Mouse (Mus musculus) C2C12 (cell line): ENCODE results near the gene 4921517D22Rik. TPM values are rescaled to one million over a fixed set of nuclear protein-coding genes. Genes with fewer than 3 reads are reported as not detected.

Experiments
- H3K27me3 ChIP-seq: one replicate; pipeline ENCODE4 v1.6.1; 2011; ENCODE audit not compliant: control insufficient read depth, insufficient read depth, insufficient read length
- H3K36me3 ChIP-seq: one replicate; pipeline ENCODE4 v1.6.1; 2011; ENCODE audit not compliant: control insufficient read depth, insufficient read depth
- H3K4me3 ChIP-seq: one replicate; pipeline ENCODE4 v1.5.1; 2011; ENCODE audit warnings: mild to moderate bottlenecking, control low read depth; ENCODE audit not compliant: poor library complexity, insufficient read depth, severe bottlenecking
- H3K79me2 ChIP-seq: one replicate; pipeline ENCODE4 v1.6.1; 2011; ENCODE audit not compliant: control insufficient read depth, insufficient read depth
- H3K79me3 ChIP-seq: one replicate; pipeline ENCODE4 v1.6.1; 2011; ENCODE audit warnings: low read depth, control low read depth
- H3ac ChIP-seq: one replicate; pipeline ENCODE3; 2011; ENCODE audit warnings: low read depth; ENCODE audit not compliant: control insufficient read depth, insufficient read length
- CEBPB ChIP-seq: IDR thresholded peaks from one replicate; pipeline ENCODE4 v1.6.1; 2011; ENCODE audit warnings: low read depth, mild to moderate bottlenecking, control low read depth, moderate library complexity
- CTCF ChIP-seq: IDR thresholded peaks from one replicate; pipeline ENCODE4 v1.5.1; 2011; ENCODE audit not compliant: control insufficient read depth, insufficient read depth, insufficient read length
- FOSL1 ChIP-seq: IDR thresholded peaks from one replicate; pipeline ENCODE4 v1.8.0; 2011; ENCODE audit warnings: mild to moderate bottlenecking, low read length; ENCODE audit not compliant: poor library complexity, insufficient read depth, severe bottlenecking
- MAX ChIP-seq: IDR thresholded peaks from one replicate; pipeline ENCODE4 v1.6.1; 2011; ENCODE audit warnings: mild to moderate bottlenecking, control low read depth
- MYOD1 ChIP-seq: IDR thresholded peaks from one replicate; pipeline ENCODE4 v1.6.1; 2011; ENCODE audit warnings: low read depth; ENCODE audit not compliant: control insufficient read depth, insufficient read length
- MYOG ChIP-seq: IDR thresholded peaks from one replicate; pipeline ENCODE4 v1.6.1; 2011; ENCODE audit not compliant: control insufficient read depth, insufficient read length; ENCODE audit errors: extremely low read depth
- USF1 ChIP-seq: IDR thresholded peaks from one replicate; pipeline ENCODE4 v1.6.1; 2011; ENCODE audit warnings: low read depth, mild to moderate bottlenecking, control low read depth, moderate library complexity
- polyA plus RNA-seq: library from polyadenylated mRNA; unstranded; fragments of >200 nt; fragmentation: generic; extraction: Trizol; gene quantifications from one replicate; pipeline ENCODE4 v1.2.1, GENCODE M21; 2012; ENCODE audit warnings: missing spikeins

The 4921517D22Rik gene
- polyA plus RNA-seq, 1 experiment: not detected

DNA sequence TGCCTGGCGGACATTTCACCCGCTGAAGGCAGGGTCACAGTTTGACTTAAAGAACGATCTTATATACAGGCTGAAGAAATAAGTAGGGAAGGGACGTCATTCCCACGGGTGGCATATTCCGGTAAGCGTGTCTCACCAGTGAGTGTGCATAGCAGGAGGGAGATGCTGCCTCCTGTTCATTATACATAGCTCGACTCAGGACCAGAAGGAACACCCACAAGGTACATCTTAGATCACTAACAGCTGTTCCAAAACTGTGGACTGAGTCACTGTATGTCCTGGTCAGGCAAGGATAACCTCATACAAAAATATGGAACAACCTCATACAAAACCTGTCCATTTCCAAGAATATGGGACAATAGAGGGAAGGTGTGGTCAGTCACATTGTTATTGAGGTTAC is 5.2 kb upstream of the 4921517D22Rik start:
- Histone ChIP-seq H3K79me3 (no peaks in the 10 kb centered on the region), H3K4me3 (no peak overlapping the region), H3K36me3 (no peaks in the 10 kb centered on the region), H3ac (no peak overlapping the region), H3K27me3 (peaks cover 16% of the 10 kb centered on the region), H3K79me2 (no peaks in the 10 kb centered on the region)
- no peak for TF ChIP-seq MAX
- TF ChIP-seq CEBPB: no peak
- no peak for TF ChIP-seq FOSL1
- TF ChIP-seq MYOG: no peak
- no peak for TF ChIP-seq MYOD1
- no peak for TF ChIP-seq CTCF
- no peak for TF ChIP-seq USF1

DNA sequence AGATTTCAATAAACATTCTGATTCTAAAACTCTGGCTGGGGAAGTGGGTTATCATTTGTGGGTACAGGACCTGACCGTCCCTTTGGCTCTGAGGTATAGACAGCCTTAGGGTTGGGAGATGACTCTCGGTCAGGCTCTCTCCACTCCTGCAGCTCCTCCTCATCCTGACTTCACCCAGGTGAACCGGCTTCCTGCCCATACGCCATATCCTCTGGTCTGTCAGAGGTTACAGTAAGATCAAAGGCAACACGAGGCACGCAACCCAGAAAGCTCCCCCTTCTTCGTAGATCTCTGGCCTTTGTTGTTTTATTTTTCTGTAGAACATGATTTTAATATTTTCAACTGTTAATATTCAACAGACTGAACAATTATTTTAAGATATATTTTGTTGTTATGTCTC is 1.9 kb upstream of the 4921517D22Rik start:
- no peak overlapping the region for H3K4me3 ChIP-seq
- H3K36me3 ChIP-seq: no peaks in the 10 kb centered on the region
- H3K79me3 ChIP-seq: no peaks in the 10 kb centered on the region
- H3K27me3 ChIP-seq: peaks cover 9% of the 10 kb centered on the region
- H3ac ChIP-seq: no peak overlapping the region
- TF ChIP-seq CTCF: no peak
- TF ChIP-seq MAX: no peak
- no peak for TF ChIP-seq FOSL1
- no peak for TF ChIP-seq CEBPB
- H3K79me2 ChIP-seq: no peaks in the 10 kb centered on the region

GRCm38 (mm10) chr13:59691478-59691877 is 2.4 kb downstream of the 4921517D22Rik start:
- no peaks in the 10 kb centered on the region for H3K36me3 ChIP-seq
- H3ac ChIP-seq: no peak overlapping the region
- peaks cover 12% of the 10 kb centered on the region for H3K27me3 ChIP-seq
- no peak overlapping the region for H3K4me3 ChIP-seq
- no peaks in the 10 kb centered on the region for H3K79me2 ChIP-seq
- TF ChIP-seq CTCF (no peak), MAX (no peak), MYOG (no peak), MYOD1 (no peak), CEBPB (no peak), FOSL1 (no peak), USF1 (no peak)
- H3K79me3 ChIP-seq: no peaks in the 10 kb centered on the region

GRCm38 (mm10) chr13:59690576-59690975 is 3.3 kb downstream of the 4921517D22Rik start:
- H3K4me3 ChIP-seq: no peak overlapping the region
- TF ChIP-seq CEBPB: no peak
- TF ChIP-seq USF1: no peak
- no peak for TF ChIP-seq MYOD1
- no peak for TF ChIP-seq CTCF
- TF ChIP-seq MAX: no peak
- TF ChIP-seq MYOG: no peak
- TF ChIP-seq FOSL1: no peak
- no peak overlapping the region for H3ac ChIP-seq
- peaks cover 12% of the 10 kb centered on the region for H3K27me3 ChIP-seq
- H3K79me2 ChIP-seq: no peaks in the 10 kb centered on the region
- H3K79me3 ChIP-seq: no peaks in the 10 kb centered on the region
- no peaks in the 10 kb centered on the region for H3K36me3 ChIP-seq

GRCm38 (mm10) chr13:59689843-59690242 is 4.1 kb downstream of the 4921517D22Rik start:
- Histone ChIP-seq H3ac (no peak overlapping the region), H3K4me3 (no peak overlapping the region), H3K79me3 (no peaks in the 10 kb centered on the region), H3K36me3 (no peaks in the 10 kb centered on the region), H3K27me3 (peaks cover 12% of the 10 kb centered on the region), H3K79me2 (no peaks in the 10 kb centered on the region)
- TF ChIP-seq MAX (no peak), MYOG (no peak), CTCF (no peak), MYOD1 (no peak)

DNA sequence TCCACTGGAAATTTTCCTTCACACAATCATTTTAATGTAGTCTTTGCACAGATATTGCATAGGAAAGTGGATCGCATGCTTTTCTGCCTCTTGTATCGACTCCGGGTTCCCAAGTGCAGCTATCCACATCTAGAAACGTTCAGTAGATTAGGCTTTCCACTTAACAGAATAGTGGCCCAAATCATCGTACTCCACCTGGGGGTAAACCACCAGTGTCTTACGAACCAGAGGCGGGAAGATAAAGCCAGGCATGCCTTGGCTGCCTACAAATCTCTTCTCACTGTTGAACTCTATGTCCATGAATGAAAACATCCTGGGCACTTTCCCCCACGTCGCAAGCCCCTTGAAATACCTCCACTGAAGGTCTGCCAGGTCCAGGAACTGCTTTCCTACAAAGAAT is 4.6 kb downstream of the 4921517D22Rik start:
- Histone ChIP-seq H3ac (no peak overlapping the region), H3K79me2 (no peaks in the 10 kb centered on the region), H3K79me3 (no peaks in the 10 kb centered on the region), H3K27me3 (peaks cover 12% of the 10 kb centered on the region), H3K4me3 (no peak overlapping the region), H3K36me3 (no peaks in the 10 kb centered on the region)
- TF ChIP-seq CEBPB (no peak), MYOG (no peak), USF1 (no peak), FOSL1 (no peak), MYOD1 (no peak), CTCF (no peak), MAX (no peak)
